Mouse (Mus musculus): ENCODE measurements around the gene Stra6. TPM values are rescaled to one million over a fixed set of nuclear protein-coding genes. Genes with fewer than 3 reads are reported as not detected.

The Stra6 gene
- total RNA-seq (2021), result 1 to 10 TPM; 1.2 to 2.1 TPM
- long read RNA-seq, experiment 1, partial matches to known transcripts, result 1 of 2 reads
- long read RNA-seq, experiment 1, other reads (novel, unspliced or antisense), result 1 of 2 reads
- long read RNA-seq, experiment 2, result 0 reads

GRCm38 (mm10) chr9:58063531-58063930, at the start of gene Stra6:
TSS of gene Stra6 (plus strand) at chr9:58063788.
- DNase-seq, result no peak

- DNase-seq, result peak; percentile 86 to 90
Measured at GRCm38 (mm10) chr9:58014393-58015160, 49.0 kb upstream of the Stra6 start.

DNA sequence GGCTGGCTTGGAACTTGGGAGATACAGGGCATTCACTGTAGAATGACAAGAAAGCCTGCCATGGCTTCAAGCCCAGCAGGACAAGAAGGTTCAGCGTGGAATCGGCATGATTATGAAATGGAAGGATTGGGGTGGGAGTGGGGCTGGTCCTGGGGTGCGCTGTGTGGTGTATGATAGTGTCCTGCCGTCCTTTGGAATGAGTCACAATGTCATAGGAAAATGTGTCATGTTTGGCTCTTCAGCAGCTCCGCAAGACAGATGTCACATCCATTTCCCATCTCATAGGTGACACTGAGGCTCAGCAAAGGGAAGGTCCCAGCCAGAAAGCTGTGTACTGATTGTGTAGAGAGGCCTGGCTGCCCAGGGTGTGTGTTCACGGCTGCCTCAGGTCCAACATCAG, 47.7 kb upstream of the Stra6 start:
- no peak for DNase-seq

- DNase-seq, result no peak
Measured at GRCm38 (mm10) chr9:58016962-58017361, 46.6 kb upstream of the Stra6 start.

DNA sequence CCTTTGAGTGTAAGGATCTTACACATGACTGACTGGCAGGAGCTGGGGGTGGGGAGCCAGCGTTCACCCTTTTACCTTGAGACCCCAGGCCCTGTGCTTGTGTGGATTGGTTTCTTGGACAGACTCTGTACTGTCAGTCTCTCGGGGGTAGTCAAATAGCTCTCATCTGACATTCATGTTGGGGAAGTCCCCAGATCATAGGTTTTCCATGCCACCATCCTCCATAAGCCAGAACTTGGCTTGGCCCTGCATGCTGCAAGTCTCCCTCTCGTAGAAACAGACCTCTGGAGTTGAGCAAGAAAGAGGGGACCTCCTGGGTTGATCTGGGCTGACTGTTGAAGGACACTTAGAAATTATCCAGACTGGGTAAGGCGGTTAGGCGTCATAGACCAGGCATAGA, 45.2 kb upstream of the Stra6 start:
- DNase-seq, result no peak

DNA sequence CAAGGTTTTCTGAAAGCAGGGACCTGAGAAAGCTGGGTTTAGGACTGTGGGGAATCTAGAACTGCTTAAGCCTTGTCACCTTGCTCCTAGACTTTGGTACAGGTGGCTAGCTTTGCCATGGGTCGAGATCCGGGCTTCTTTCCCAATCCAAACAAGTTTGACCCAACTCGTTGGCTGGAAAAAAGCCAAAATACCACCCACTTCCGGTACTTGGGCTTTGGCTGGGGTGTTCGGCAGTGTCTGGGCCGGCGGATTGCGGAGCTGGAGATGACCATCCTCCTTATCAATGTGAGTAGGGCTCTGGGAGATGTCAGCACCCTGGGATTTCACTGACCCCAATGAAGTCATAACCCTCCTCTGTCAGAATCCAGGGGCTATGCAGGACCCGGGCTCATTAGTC, 37.6 kb upstream of the Stra6 start:
- DNase-seq, result peak in 1 of 2 experiments; percentile 32

DNA sequence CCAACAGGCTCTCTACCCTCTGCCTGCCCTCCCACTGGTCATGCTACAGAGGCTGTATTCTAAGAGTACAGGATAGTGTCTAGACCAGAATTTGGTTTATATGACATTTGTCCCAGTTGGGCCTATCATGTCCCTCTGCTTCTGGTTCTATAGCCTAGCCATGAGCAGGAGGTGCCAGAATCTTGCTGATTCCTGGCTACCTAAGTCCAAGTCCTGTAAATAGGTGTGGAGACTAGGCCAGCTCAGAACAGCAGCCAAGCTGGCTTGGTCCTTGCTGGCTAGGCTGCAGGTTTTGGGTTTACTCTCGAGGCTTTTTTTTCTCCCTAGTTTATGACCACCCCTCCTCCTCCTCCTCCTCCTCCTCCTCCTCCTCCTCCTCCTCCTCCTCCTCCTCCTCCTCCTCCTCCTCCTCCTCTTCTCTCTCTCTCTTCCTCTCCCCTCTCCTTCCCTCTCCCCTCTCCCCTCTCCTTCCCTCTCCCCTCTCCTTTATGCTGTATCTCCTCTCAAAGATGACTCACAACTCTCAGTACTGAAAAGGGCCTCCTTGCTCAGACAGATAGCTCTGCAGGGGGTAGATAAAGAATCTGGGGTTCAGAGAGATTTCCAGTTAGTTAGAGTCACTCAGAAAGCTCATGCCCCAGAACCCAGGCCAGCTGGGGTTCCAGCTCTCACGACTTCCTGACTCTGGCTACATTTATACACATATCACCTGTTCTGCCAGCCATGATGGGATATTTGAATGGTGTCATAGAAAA, 36.0 kb upstream of the Stra6 start:
- DNase-seq, result no peak

GRCm38 (mm10) chr9:58028841-58029240, 34.7 kb upstream of the Stra6 start:
- DNase-seq, result peak in 1 of 2 experiments; percentile 40

DNA sequence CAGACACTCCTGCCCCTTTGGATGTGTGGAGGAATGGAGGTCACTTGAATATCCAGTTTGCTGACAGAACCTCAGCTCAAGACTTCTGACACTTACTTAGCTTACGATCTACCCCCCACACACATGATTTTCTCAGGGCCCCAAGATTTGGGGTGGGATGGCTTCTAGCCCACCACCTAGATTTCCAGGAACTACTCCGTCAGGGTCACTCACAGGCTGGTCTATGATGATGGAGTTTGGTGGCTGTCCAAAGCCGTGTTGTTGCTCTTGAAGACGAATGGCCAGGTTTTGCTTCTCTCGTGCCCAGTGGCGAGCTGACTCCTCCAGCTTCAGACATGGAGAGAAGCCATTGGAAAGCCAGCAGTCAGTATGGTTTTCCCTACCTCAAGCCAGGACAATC, 34.0 kb upstream of the Stra6 start:
- DNase-seq, result peak in 1 of 2 experiments; percentile 39

- DNase-seq, result no peak
Measured at GRCm38 (mm10) chr9:58031895-58032294, 31.7 kb upstream of the Stra6 start.

GRCm38 (mm10) chr9:58035519-58035918, 28.1 kb upstream of the Stra6 start:
- DNase-seq, result no peak

- DNase-seq, result peak; percentile 80 to 82
Measured at GRCm38 (mm10) chr9:58035951-58036698, 27.5 kb upstream of the Stra6 start.

DNA sequence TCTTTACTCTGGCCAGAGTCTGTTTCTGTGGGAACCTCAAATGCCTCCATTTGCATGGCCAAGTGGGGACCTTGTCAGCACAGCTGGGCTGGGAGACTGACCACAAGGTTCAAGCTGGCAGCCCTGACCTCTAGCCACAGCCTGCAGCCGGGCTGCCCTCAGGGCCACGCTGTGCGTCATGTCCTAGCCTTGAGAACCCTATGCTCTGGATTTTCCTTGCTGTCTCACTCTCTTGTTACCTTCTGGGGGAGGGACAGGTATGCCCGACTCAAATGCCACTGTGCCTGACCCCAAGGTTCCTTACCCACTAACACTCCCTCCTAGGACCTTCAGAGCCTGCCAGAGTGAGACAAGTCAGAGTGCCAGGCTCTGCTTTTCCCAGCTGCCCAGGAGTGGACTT, 26.6 kb upstream of the Stra6 start:
- peak; percentile 88 to 92 for DNase-seq

DNA sequence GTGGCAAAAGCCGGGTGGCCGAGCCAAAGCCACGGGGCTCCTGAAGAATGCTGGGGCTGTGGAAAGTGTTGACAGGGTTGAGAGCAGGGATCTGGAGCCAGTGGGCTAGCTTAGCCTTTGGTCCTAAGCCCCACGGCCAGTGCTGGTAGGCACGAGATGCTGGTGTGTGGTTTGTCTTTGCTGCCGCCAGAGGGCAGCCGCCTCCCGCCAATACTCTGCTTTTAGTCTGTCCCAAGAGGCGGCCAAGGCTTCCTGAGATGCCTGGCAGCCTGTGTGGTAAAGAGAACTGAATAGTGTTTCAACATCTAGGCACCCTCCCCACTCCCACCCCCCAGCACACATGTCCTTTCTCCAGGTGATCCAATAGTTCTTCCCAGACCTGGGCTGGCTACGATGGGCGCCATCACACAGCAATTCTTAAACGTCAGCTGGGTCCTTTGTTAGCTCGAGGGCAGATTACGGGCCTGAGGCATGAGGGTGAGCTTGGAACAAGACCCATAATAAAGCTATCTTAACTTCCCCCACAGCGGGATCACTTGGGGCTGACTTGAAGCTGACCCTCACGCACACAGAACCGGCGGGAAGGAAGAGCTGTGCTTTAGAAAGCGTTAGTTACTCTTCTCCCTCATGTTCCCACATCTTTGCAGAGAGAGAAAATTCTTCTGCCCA, 25.0 kb upstream of the Stra6 start:
- DNase-seq, result peak; percentile 86 to 87

- no peak for DNase-seq
Measured at GRCm38 (mm10) chr9:58040977-58041376, 22.6 kb upstream of the Stra6 start.

- DNase-seq, result no peak
Measured at GRCm38 (mm10) chr9:58042391-58042790, 21.2 kb upstream of the Stra6 start.

GRCm38 (mm10) chr9:58043496-58044017, 20.0 kb upstream of the Stra6 start:
- DNase-seq, result no peak

DNA sequence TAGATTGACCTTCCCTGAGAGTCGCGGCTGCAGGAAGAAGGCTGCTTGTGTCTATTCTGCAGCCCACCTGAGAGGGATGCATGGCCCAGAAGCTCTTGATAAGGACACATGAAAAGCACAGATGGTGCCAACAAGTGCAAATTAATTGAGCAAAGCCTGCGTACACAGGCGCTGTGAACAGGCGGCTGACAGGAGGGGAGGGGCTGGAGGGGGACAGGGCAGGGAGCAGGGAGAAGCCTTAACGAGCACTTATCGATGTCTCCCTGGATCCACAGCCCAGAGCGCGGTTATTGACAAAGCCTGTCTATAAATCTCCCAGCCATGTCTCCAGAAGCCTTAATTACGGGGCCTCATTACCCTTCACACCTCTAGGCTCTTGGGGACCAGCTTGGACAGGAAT, 18.8 kb upstream of the Stra6 start:
- DNase-seq, result no peak

GRCm38 (mm10) chr9:58045646-58046045, 17.9 kb upstream of the Stra6 start:
- DNase-seq, result no peak

DNA sequence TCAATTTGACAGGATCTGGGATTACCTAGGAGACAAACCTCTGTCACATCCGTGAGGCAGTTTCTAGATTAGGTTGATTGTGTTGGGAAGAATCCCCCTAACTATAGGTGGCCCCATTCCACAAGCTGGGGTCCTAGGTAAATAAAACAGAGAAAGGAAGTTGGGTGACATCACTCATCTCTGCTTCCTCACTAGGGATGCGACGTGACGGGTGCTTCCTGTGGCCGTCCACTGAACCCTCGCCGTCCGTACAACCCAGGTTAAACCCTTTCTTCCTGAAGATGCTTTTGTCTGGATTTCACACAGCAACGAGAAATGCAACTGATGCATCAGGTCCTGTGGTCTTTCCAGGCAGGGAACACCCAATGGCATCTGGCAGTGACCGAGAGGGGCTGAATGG, 16.5 kb upstream of the Stra6 start:
- peak in 1 of 2 experiments; percentile 37 for DNase-seq

DNA sequence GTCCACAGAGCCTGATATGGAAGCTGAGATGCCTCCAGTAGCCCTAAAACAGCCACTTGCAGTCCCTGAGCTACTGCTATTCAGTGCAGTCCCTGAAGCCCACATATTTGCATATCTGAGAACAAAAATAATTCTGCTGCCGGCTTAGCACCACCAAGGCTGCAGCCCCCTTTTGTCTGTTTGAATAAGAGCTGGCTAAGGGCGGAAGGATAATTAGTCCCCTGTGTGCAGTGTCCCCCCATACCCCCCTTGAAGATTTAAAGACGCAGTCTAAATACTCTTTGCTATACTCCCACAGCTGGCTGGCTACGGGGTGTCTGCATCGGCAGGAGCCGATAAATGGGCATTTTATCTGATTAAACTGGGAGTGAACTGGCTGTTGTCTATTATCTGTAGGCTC, 15.0 kb upstream of the Stra6 start:
- no peak for DNase-seq

- no peak for DNase-seq
Measured at GRCm38 (mm10) chr9:58049186-58049585, 14.4 kb upstream of the Stra6 start.

All from adrenal gland, postnatal 36 days (tissue).